39 mouse cellular contexts compared by ENCODE assay signal in the genomic region with DNA sequence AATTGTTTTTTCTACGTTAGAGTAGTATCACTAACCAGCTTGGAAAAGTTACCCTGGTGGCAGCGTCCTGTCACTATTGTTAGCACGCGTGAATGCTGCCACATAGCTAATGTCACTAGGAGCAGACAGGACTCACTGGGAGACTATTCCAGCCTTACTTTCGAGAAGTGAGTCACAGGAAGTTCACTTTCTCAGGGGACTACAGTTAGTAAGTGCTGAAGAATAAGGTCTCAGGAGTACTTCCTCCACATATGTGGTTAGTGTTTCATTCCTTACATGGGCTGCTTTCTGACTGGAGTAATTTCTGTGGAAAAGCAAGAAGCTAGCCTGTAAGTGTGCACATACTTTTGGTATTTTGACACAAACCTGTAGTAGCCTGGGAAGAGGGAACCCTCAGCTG. TPM values are rescaled to one million over a fixed set of nuclear protein-coding genes. Genes with fewer than 3 reads are reported as not detected.
A peak's percentile ranks its signal among the peaks of the same experiment; 100 is the strongest.
DNase-seq lines count a peak whose midpoint lies in the region; ATAC-seq and TF ChIP-seq lines count a peak whose summit lies in the region.
"Had no signal": no experiment of that assay in that cellular context is flagged by ENCODE, and none has a peak within 500 bp of the region (broad histone marks: within the 10 kb centered on the region; RNA-seq: fewer than 3 reads in every experiment).

No protein-coding gene starts in this region.

- H3K27ac ChIP-seq in embryonic fibroblast, embryonic 13.5 days (ENCODE audit: insufficient read depth, low read length) = peak overlapping the region; percentile 28; the same call in 1 of the 2 replicates
- H3K27ac ChIP-seq in intestine, postnatal 0 days (ENCODE audit: low read depth, low read length) = peak overlapping the region; percentile 69
- H3K27ac ChIP-seq in stomach, postnatal 0 days (replicated peaks) = peak overlapping the region; percentile 46
- no peak overlapping the region for H3K27ac ChIP-seq in kidney, adult 2 months (ENCODE audit: insufficient read depth, low read depth, low read length)
- H3K27ac ChIP-seq: embryonic facial prominence, embryonic 12.5 days; forebrain, embryonic 10.5 days; heart, embryonic 15.5 days; hindbrain, embryonic 14.5 days; liver, embryonic 12.5 days; midbrain, embryonic 12.5 days; neural tube, embryonic 12.5 days had no signal

- 81% methylated on average over 5 of the region's 5 CpGs for whole genome bisulfite sequencing in intestine, postnatal 0 days
- 67% methylated on average over 5 of the region's 5 CpGs for WGBS in stomach, postnatal 0 days
- 62% methylated on average over 5 of the region's 5 CpGs for WGBS in kidney, adult 2 months

- 0 out of 2 replicates have a peak, but pooled peaks cover 3% of the 10 kb centered on the region for H3K4me1 ChIP-seq in embryonic fibroblast, embryonic 13.5 days (ENCODE audit: control insufficient read depth, insufficient read depth, low read length)
- no peaks in the 10 kb centered on the region for H3K4me1 ChIP-seq in intestine, postnatal 0 days (replicated peaks; ENCODE audit: control insufficient read depth, insufficient read depth, low read length)
- H3K4me1 ChIP-seq in stomach, postnatal 0 days (replicated peaks; ENCODE audit: control insufficient read depth, insufficient read depth) = no peaks in the 10 kb centered on the region
- no peaks in the 10 kb centered on the region for H3K4me1 ChIP-seq in kidney, adult 2 months (ENCODE audit: control insufficient read depth, insufficient read depth, low read length)
- H3K4me1 ChIP-seq: embryonic facial prominence, embryonic 12.5 days; forebrain, embryonic 10.5 days; heart, embryonic 15.5 days; liver, embryonic 12.5 days; megakaryocyte, embryonic 14.5 days; midbrain, embryonic 12.5 days; neural tube, embryonic 12.5 days had no signal

- no peak for ATAC-seq in intestine, postnatal 0 days
- ATAC-seq in stomach, postnatal 0 days (ENCODE audit: low FRiP score, low TSS enrichment) = no peak
- ATAC-seq: forebrain, postnatal 0 days; liver, embryonic 12.5 days; liver, postnatal 0 days had no signal

- H3K27me3 ChIP-seq in intestine, postnatal 0 days (replicated peaks; ENCODE audit: control insufficient read depth, insufficient read depth, low read length) = no peaks in the 10 kb centered on the region
- H3K27me3 ChIP-seq in stomach, postnatal 0 days (ENCODE audit: control insufficient read depth, insufficient read depth, low read length) = no peaks in the 10 kb centered on the region
- H3K27me3 ChIP-seq in kidney, adult 2 months (replicated peaks; ENCODE audit: control insufficient read depth, insufficient read depth, low read length) = no peaks in the 10 kb centered on the region
- H3K27me3 ChIP-seq: embryonic facial prominence, embryonic 12.5 days; heart, embryonic 15.5 days; liver, embryonic 12.5 days; megakaryocyte, embryonic 14.5 days; midbrain, embryonic 12.5 days; neural tube, embryonic 12.5 days had no signal

- TF ChIP-seq POLR2A in embryonic fibroblast, embryonic 13.5 days (IDR thresholded peaks at IDR 0.05; ENCODE audit: low read depth, low read length) = no peak
- no peak for TF ChIP-seq POLR2A in kidney, adult 2 months (IDR thresholded peaks at IDR 0.05; ENCODE audit: low read depth, low read length)

- no peak overlapping the region for H3K9ac ChIP-seq in intestine, postnatal 0 days (ENCODE audit: low read depth, low read length)
- no peak overlapping the region for H3K9ac ChIP-seq in stomach, postnatal 0 days (ENCODE audit: low read length)
- H3K9ac ChIP-seq: embryonic facial prominence, embryonic 12.5 days; forebrain, postnatal 0 days; heart, embryonic 15.5 days; hindbrain, embryonic 14.5 days; liver, embryonic 12.5 days; liver, postnatal 0 days; midbrain, embryonic 12.5 days; neural tube, embryonic 12.5 days had no signal

- no peak for TF ChIP-seq EP300 in stomach, postnatal 0 days (optimal IDR thresholded peaks at IDR 0.05)

- H3K4me2 ChIP-seq in intestine, postnatal 0 days (replicated peaks; ENCODE audit: low read depth) = no peak overlapping the region
- H3K4me2 ChIP-seq in stomach, postnatal 0 days (replicated peaks; ENCODE audit: low read depth) = no peak overlapping the region
- H3K4me2 ChIP-seq: embryonic facial prominence, embryonic 12.5 days; heart, embryonic 15.5 days; hindbrain, embryonic 14.5 days; liver, embryonic 12.5 days; midbrain, embryonic 12.5 days; neural tube, embryonic 12.5 days had no signal

- no peaks in the 10 kb centered on the region for H3K9me3 ChIP-seq in intestine, postnatal 0 days (ENCODE audit: control insufficient read depth)
- no peaks in the 10 kb centered on the region for H3K9me3 ChIP-seq in stomach, postnatal 0 days (ENCODE audit: control insufficient read depth, low read length)
- H3K9me3 ChIP-seq: embryonic facial prominence, embryonic 12.5 days; forebrain, embryonic 10.5 days; heart, embryonic 15.5 days; liver, embryonic 12.5 days; megakaryocyte, embryonic 14.5 days; midbrain, embryonic 12.5 days; neural tube, embryonic 12.5 days had no signal

- no peak overlapping the region for H3K4me3 ChIP-seq in embryonic fibroblast, embryonic 13.5 days (ENCODE audit: insufficient read depth, low read length)
- no peak overlapping the region for H3K4me3 ChIP-seq in intestine, postnatal 0 days (ENCODE audit: low read depth, low read length)
- H3K4me3 ChIP-seq in stomach, postnatal 0 days (ENCODE audit: low read depth, low read length) = no peak overlapping the region
- H3K4me3 ChIP-seq in kidney, adult 2 months (ENCODE audit: insufficient read depth, low read depth, low read length) = no peak overlapping the region
- H3K4me3 ChIP-seq: embryonic facial prominence, embryonic 12.5 days; forebrain, embryonic 10.5 days; heart, embryonic 15.5 days; liver, embryonic 12.5 days; megakaryocyte, embryonic 14.5 days; midbrain, embryonic 12.5 days; myocyte; neural tube, embryonic 12.5 days had no signal

- H3K36me3 ChIP-seq in intestine, postnatal 0 days (ENCODE audit: control insufficient read depth, insufficient read depth) = no peaks in the 10 kb centered on the region
- no peaks in the 10 kb centered on the region for H3K36me3 ChIP-seq in stomach, postnatal 0 days (ENCODE audit: control insufficient read depth, insufficient read depth, low read length)
- no peaks in the 10 kb centered on the region for H3K36me3 ChIP-seq in kidney, adult 2 months (ENCODE audit: control insufficient read depth, insufficient read depth, low read length)
- H3K36me3 ChIP-seq: embryonic facial prominence, embryonic 12.5 days; forebrain, embryonic 10.5 days; heart, embryonic 15.5 days; liver, embryonic 12.5 days; midbrain, embryonic 12.5 days; neural tube, embryonic 12.5 days had no signal

- peak; percentile 5 to 9 for DNase-seq in heart, postnatal 10 days
- DNase-seq in heart, postnatal 36 days = no peak
- no peak for DNase-seq in stomach, postnatal 0 days (ENCODE audit: low spot score)
- no peak for DNase-seq in left cerebral cortex, postnatal 10 days (ENCODE audit: extremely low spot score in 1 of 2, low spot score in 2 of 2)
- no peak for DNase-seq in layer of hippocampus, adult 18-20 months (ENCODE audit: low spot score in 2 of 2)
- no peak for DNase-seq in kidney, adult 2 months
- DNase-seq: adrenal gland, postnatal 10 days; cerebellum, adult 11 months; cerebellum, adult 9-10 months; embryo, embryonic 11 days; forebrain, postnatal 0 days; heart, postnatal 4 days; kidney, adult 9 months; kidney, postnatal 14 days; left cerebral cortex, postnatal 4 days; liver, postnatal 0 days; lung, postnatal 36 days; right cerebral cortex, postnatal 14 days; thymus, postnatal 14 days had no signal

- intact Hi-C loops in heart, postnatal 10 days (cut with DNase I) = no loop called here
- intact Hi-C loops in heart, postnatal 36 days (cut with DNase I) = no loop called here
- intact Hi-C loops in left cerebral cortex, postnatal 10 days (cut with DNase I) = no loop called here

- TF ChIP-seq CTCF in embryonic fibroblast, embryonic 13.5 days (IDR thresholded peaks at IDR 0.05; ENCODE audit: borderline replicate concordance, insufficient read depth, low read length) = no peak
- TF ChIP-seq CTCF in intestine, postnatal 0 days (IDR thresholded peaks at IDR 0.05; ENCODE audit: low read depth) = peak; percentile 14; the same call in 1 of the 2 replicates
- TF ChIP-seq CTCF in stomach, postnatal 0 days (IDR thresholded peaks at IDR 0.05; ENCODE audit: low read depth) = no peak
- no peak for TF ChIP-seq CTCF in kidney, adult 2 months (conservative IDR thresholded peaks at IDR 0.05; ENCODE audit: insufficient read depth, insufficient read length, low read depth, low read length)

RNA-seq across cellular contexts. Expression of a gene that starts 2.0 kb away (rescaled TPM):
- not detected for total RNA-seq in heart, postnatal 10 days (2021)
- not detected for total RNA-seq in heart, postnatal 36 days (2021)
- not detected in 2 replicates for polyA plus RNA-seq in embryonic fibroblast, embryonic 13.5 days (2011; ENCODE audit: insufficient read length, low read depth, missing spikeins)
- polyA plus RNA-seq in intestine, postnatal 0 days (2015; fragmentation: Nextera tagmentation; extraction: Ambion mirVana) = 0.98 and 1.0 TPM in 2 replicates
- polyA plus RNA-seq in stomach, postnatal 0 days (2015; fragmentation: Nextera tagmentation; extraction: Ambion mirVana) = 0.51 and 0.73 TPM in 2 replicates
- not detected for total RNA-seq in left cerebral cortex, postnatal 10 days (2021)
- not detected for total RNA-seq in layer of hippocampus, adult 18-20 months (2021)
- polyA plus RNA-seq in kidney, adult 2 months (2012; rRNA removed) = not detected in 2 replicates
- total RNA-seq: adrenal gland, postnatal 10 days; forebrain, postnatal 0 days; gastrocnemius, adult 8-10 months; gastrocnemius, postnatal 4 days; heart, postnatal 4 days; layer of hippocampus, postnatal 10 days; left cerebral cortex, adult 18-20 months; left cerebral cortex, postnatal 4 days; midbrain, postnatal 0 days had no signal
- polyA plus RNA-seq: embryonic facial prominence, embryonic 12.5 days; forebrain, embryonic 10.5 days; forebrain, postnatal 0 days; heart, embryonic 15.5 days; hindbrain, embryonic 14.5 days; limb, embryonic 14.5 days; liver, embryonic 12.5 days; liver, postnatal 0 days; lung, embryonic 16.5 days; midbrain, embryonic 12.5 days; midbrain, postnatal 0 days; myocyte; neural tube, embryonic 12.5 days; testis, adult 2 months; urinary bladder, adult 2 months had no signal

RNA-seq across cellular contexts. Expression of a gene that starts 31.8 kb away (rescaled TPM):
- total RNA-seq in heart, postnatal 10 days (2021) = under 1 TPM; 0.55 to 0.84 TPM
- under 1 TPM; 0.47 to 0.76 TPM for total RNA-seq in heart, postnatal 36 days (2021)
- polyA plus RNA-seq in embryonic fibroblast, embryonic 13.5 days (2011; ENCODE audit: insufficient read length, low read depth, missing spikeins) = not detected in 2 replicates
- polyA plus RNA-seq in intestine, postnatal 0 days (2015; fragmentation: Nextera tagmentation; extraction: Ambion mirVana) = 0.12 and 0.16 TPM in 2 replicates
- polyA plus RNA-seq in stomach, postnatal 0 days (2015; fragmentation: Nextera tagmentation; extraction: Ambion mirVana) = 0.06 and 0.11 TPM in 2 replicates
- total RNA-seq in left cerebral cortex, postnatal 10 days (2021) = under 1 TPM in 1 of 2 experiments, not detected in 1; 0.17 TPM
- total RNA-seq in layer of hippocampus, adult 18-20 months (2021) = not detected
- polyA plus RNA-seq in kidney, adult 2 months (2012; rRNA removed) = 0.07 and 1.9 TPM in 2 replicates
- total RNA-seq: gastrocnemius, adult 8-10 months; left cerebral cortex, adult 18-20 months; midbrain, postnatal 0 days had no signal
- polyA plus RNA-seq: forebrain, embryonic 10.5 days; heart, embryonic 15.5 days; hindbrain, embryonic 14.5 days; limb, embryonic 14.5 days; liver, embryonic 12.5 days; lung, embryonic 16.5 days; midbrain, embryonic 12.5 days; midbrain, postnatal 0 days; myocyte; neural tube, embryonic 12.5 days had no signal

RNA-seq across cellular contexts. Expression of a gene that starts 37.7 kb away (rescaled TPM):
- not detected for total RNA-seq in heart, postnatal 10 days (2021)
- not detected for total RNA-seq in heart, postnatal 36 days (2021)
- polyA plus RNA-seq in embryonic fibroblast, embryonic 13.5 days (2011; ENCODE audit: insufficient read length, low read depth, missing spikeins) = not detected in 2 replicates
- not detected in 2 replicates for polyA plus RNA-seq in intestine, postnatal 0 days (2015; fragmentation: Nextera tagmentation; extraction: Ambion mirVana)
- polyA plus RNA-seq in stomach, postnatal 0 days (2015; fragmentation: Nextera tagmentation; extraction: Ambion mirVana) = not detected in 2 replicates
- total RNA-seq in left cerebral cortex, postnatal 10 days (2021) = not detected
- not detected for total RNA-seq in layer of hippocampus, adult 18-20 months (2021)
- polyA plus RNA-seq in kidney, adult 2 months (2012; rRNA removed) = not detected in 2 replicates
- total RNA-seq: adrenal gland, postnatal 10 days; forebrain, postnatal 0 days; gastrocnemius, adult 8-10 months; gastrocnemius, postnatal 4 days; heart, postnatal 4 days; layer of hippocampus, postnatal 10 days; left cerebral cortex, adult 18-20 months; left cerebral cortex, postnatal 4 days; midbrain, postnatal 0 days had no signal
- polyA plus RNA-seq: embryonic facial prominence, embryonic 12.5 days; forebrain, embryonic 10.5 days; forebrain, postnatal 0 days; heart, embryonic 15.5 days; hindbrain, embryonic 14.5 days; limb, embryonic 14.5 days; liver, embryonic 12.5 days; liver, postnatal 0 days; lung, embryonic 16.5 days; midbrain, embryonic 12.5 days; midbrain, postnatal 0 days; myocyte; neural tube, embryonic 12.5 days; urinary bladder, adult 2 months had no signal

RNA-seq across cellular contexts. Expression of a gene that starts 49.4 kb away (rescaled TPM):
- not detected for total RNA-seq in heart, postnatal 10 days (2021)
- total RNA-seq in heart, postnatal 36 days (2021) = not detected
- polyA plus RNA-seq in embryonic fibroblast, embryonic 13.5 days (2011; ENCODE audit: insufficient read length, low read depth, missing spikeins) = not detected in 2 replicates
- polyA plus RNA-seq in intestine, postnatal 0 days (2015; fragmentation: Nextera tagmentation; extraction: Ambion mirVana) = 0.23 TPM in 1 of 2 replicates, not detected in the other
- polyA plus RNA-seq in stomach, postnatal 0 days (2015; fragmentation: Nextera tagmentation; extraction: Ambion mirVana) = not detected in 2 replicates
- not detected for total RNA-seq in left cerebral cortex, postnatal 10 days (2021)
- total RNA-seq in layer of hippocampus, adult 18-20 months (2021) = not detected
- not detected in 2 replicates for polyA plus RNA-seq in kidney, adult 2 months (2012; rRNA removed)
- total RNA-seq: adrenal gland, postnatal 10 days; forebrain, postnatal 0 days; gastrocnemius, adult 8-10 months; gastrocnemius, postnatal 4 days; heart, postnatal 4 days; layer of hippocampus, postnatal 10 days; left cerebral cortex, adult 18-20 months; left cerebral cortex, postnatal 4 days; midbrain, postnatal 0 days had no signal
- polyA plus RNA-seq: embryonic facial prominence, embryonic 12.5 days; forebrain, embryonic 10.5 days; forebrain, postnatal 0 days; heart, embryonic 15.5 days; hindbrain, embryonic 14.5 days; limb, embryonic 14.5 days; liver, embryonic 12.5 days; liver, postnatal 0 days; lung, embryonic 16.5 days; midbrain, embryonic 12.5 days; midbrain, postnatal 0 days; myocyte; neural tube, embryonic 12.5 days; urinary bladder, adult 2 months had no signal

Comparison
In these comparisons a context has a peak if more than half of its experiments do, and no peak if none do; other contexts are left out.
1. DNase-seq: peak in heart, postnatal 10 days (2 of 2); none in heart, postnatal 36 days (0 of 2), stomach, postnatal 0 days (single experiment), left cerebral cortex, postnatal 10 days (0 of 2), layer of hippocampus, adult 18-20 months (0 of 2) and kidney, adult 2 months (single experiment).